Mouse (Mus musculus) myocyte (in vitro differentiated cells): ENCODE measurements around the gene Tmprss7. TPM values are rescaled to one million over a fixed set of nuclear protein-coding genes. Genes with fewer than 3 reads are reported as not detected.

Source experiments
- H3K27me3 ChIP-seq: one replicate; pipeline ENCODE4 v1.6.1; 2011; ENCODE audit not compliant: control insufficient read depth, insufficient read depth, insufficient read length
- H3K36me3 ChIP-seq: one replicate; pipeline ENCODE4 v1.6.1; 2011; ENCODE audit not compliant: control insufficient read depth, insufficient read depth
- H3K4me2 ChIP-seq: one replicate; pipeline ENCODE4 v1.6.1; 2011; ENCODE audit warnings: low read depth, control low read depth
- H3K4me3 ChIP-seq: one replicate; pipeline ENCODE4 v1.5.1; 2011; ENCODE audit warnings: mild to moderate bottlenecking, control low read depth, moderate library complexity
- H3K79me2 ChIP-seq: one replicate; pipeline ENCODE4 v1.6.1; 2011; ENCODE audit not compliant: control insufficient read depth, insufficient read depth
- H3ac ChIP-seq: one replicate; pipeline ENCODE4 v1.6.1; 2011; ENCODE audit not compliant: control insufficient read depth, insufficient read length
- CEBPB ChIP-seq: IDR thresholded peaks from 2 replicates; pipeline ENCODE4 v1.6.1; 2011; ENCODE audit warnings: mild to moderate bottlenecking, moderate library complexity; ENCODE audit not compliant: poor library complexity, insufficient read depth, severe bottlenecking
- E2F4 ChIP-seq: IDR thresholded peaks from one replicate; pipeline ENCODE4 v1.6.1; 2011; ENCODE audit warnings: mild to moderate bottlenecking, control low read depth, moderate library complexity; ENCODE audit not compliant: insufficient read depth
- MAX ChIP-seq: IDR thresholded peaks from one replicate; pipeline ENCODE4 v1.6.1; 2011; ENCODE audit warnings: low read depth, mild to moderate bottlenecking, control low read depth
- MYOD1 ChIP-seq, 3 experiments: IDR thresholded peaks; one replicate each; pipeline ENCODE4 v1.6.1; 2011; ENCODE audit warnings: control low read depth in 2 of 3, low read depth in 2 of 3, mild to moderate bottlenecking in 2 of 3, moderate library complexity in 1 of 3; ENCODE audit not compliant: insufficient read length in 2 of 3, control insufficient read depth in 1 of 3
- MYOG ChIP-seq, 3 experiments: IDR thresholded peaks; one replicate each; pipeline ENCODE4 v1.6.1; 2011; ENCODE audit warnings: control low read depth in 2 of 3, low read depth in 2 of 3, mild to moderate bottlenecking in 2 of 3; ENCODE audit not compliant: insufficient read length in 2 of 3, control insufficient read depth in 1 of 3, insufficient read depth in 1 of 3
- POLR2A ChIP-seq: IDR thresholded peaks from one replicate; pipeline ENCODE4 v1.6.1; 2011; ENCODE audit warnings: low read depth, mild to moderate bottlenecking, control low read depth, moderate library complexity; ENCODE audit not compliant: insufficient read length
- POLR2AphosphoS2 ChIP-seq: IDR thresholded peaks from one replicate; pipeline ENCODE4 v1.6.1; 2011; ENCODE audit warnings: low read depth, control low read depth; ENCODE audit not compliant: insufficient read length
- REST ChIP-seq: IDR thresholded peaks from one replicate; pipeline ENCODE4 v1.6.1; 2011; ENCODE audit warnings: mild to moderate bottlenecking, control low read depth, moderate library complexity; ENCODE audit not compliant: insufficient read depth, insufficient read length
- SRF ChIP-seq: IDR thresholded peaks from one replicate; pipeline ENCODE4 v1.6.1; 2011; ENCODE audit warnings: low read depth; ENCODE audit not compliant: control insufficient read depth, insufficient read length
- TCF12 ChIP-seq: IDR thresholded peaks from one replicate; pipeline ENCODE4 v1.6.1; 2011; ENCODE audit warnings: mild to moderate bottlenecking, control low read depth; ENCODE audit not compliant: poor library complexity, insufficient read depth, severe bottlenecking
- TCF3 ChIP-seq: IDR thresholded peaks from one replicate; pipeline ENCODE4 v1.6.1; 2011; ENCODE audit warnings: low read depth, control low read depth; ENCODE audit not compliant: insufficient read length
- USF1 ChIP-seq: IDR thresholded peaks from one replicate; pipeline ENCODE4 v1.6.1; 2011; ENCODE audit warnings: low read depth, mild to moderate bottlenecking, control low read depth, moderate library complexity
- polyA plus RNA-seq: library from polyadenylated mRNA; unstranded; fragments of >200 nt; fragmentation: generic; extraction: Trizol; gene quantifications from one replicate; pipeline ENCODE4 v1.2.1, GENCODE M21; 2012; ENCODE audit warnings: missing spikeins

The Tmprss7 gene
- polyA plus RNA-seq, 1 experiment: not detected

DNA sequence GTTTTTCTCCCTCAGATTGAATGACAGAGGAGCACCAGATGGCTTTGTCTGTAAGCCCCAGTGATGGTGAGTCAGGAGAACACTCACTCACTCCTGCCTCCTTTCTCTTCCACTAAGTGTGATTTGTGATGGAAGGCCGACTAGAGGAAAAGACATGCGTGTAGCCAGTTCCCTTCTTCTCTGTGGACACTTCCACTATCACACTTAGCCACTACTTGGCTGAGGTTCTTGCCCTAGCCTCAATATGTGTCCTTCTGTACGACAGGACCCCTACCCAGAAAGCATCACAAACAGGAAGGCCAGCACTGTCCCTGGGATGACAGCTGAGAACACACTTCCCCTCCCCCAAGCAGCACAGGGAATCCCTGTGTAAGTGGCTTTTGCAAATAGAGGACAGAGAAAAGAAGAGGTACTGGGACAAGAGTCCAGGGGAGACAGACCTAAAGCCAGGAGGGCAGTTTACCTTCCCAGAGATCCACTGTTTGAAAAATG is 29.0 kb upstream of the Tmprss7 start:
- no peak for TF ChIP-seq POLR2AphosphoS2
- TF ChIP-seq E2F4: no peak
- TF ChIP-seq MYOD1 (IDR thresholded peaks at IDR 0.05; ENCODE audit: control insufficient read depth in 1 of 3, insufficient read length in 2 of 3, low read depth in 2 of 3): no peak
- no peak for TF ChIP-seq TCF12
- TF ChIP-seq CEBPB: no peak
- no peak for TF ChIP-seq POLR2A
- no peak for TF ChIP-seq USF1
- TF ChIP-seq SRF: no peak
- TF ChIP-seq TCF3: no peak
- TF ChIP-seq MAX: no peak
- no peaks in the 10 kb centered on the region for H3K27me3 ChIP-seq
- no peaks in the 10 kb centered on the region for H3K36me3 ChIP-seq
- no peaks in the 10 kb centered on the region for H3K79me2 ChIP-seq
- H3K4me3 ChIP-seq: no peak overlapping the region
- no peak overlapping the region for H3K4me2 ChIP-seq
- H3ac ChIP-seq: no peak overlapping the region

DNA sequence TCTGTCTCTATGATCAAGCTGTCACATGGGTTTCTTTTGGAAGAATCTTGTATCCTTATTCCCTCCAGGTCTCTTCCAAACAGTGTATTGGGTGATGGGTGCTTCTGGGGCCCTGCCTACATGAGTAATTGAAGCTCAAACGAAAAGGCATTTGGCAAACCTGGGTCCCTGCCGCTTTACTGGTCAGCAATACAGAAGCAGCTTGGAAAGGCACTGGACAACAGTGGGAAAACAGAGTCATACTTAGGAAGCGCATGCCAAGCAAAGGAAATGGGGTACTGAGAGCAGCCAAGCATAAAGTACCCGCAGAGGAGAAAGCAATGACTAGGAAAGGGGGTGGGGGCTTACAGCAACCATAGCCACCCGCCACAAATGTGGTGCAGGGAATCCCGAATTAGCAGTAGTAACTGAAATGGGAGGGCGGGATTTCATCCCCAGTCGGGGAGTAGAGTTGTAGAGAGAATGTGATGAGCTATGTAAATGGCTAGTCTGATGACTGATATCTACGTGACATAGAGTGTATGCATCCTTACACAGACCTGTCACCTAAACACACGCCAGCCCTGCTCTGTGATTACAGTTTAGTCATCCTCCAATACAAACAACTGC is 26.7 kb upstream of the Tmprss7 start:
- TF ChIP-seq TCF12 (no peak), E2F4 (no peak), MAX (no peak), POLR2A (no peak), CEBPB (no peak), USF1 (no peak), MYOD1 (IDR thresholded peaks at IDR 0.05; ENCODE audit: control insufficient read depth in 1 of 3, insufficient read length in 2 of 3, low read depth in 2 of 3) (no peak), MYOG (IDR thresholded peaks at IDR 0.05; ENCODE audit: control insufficient read depth in 1 of 3, insufficient read depth in 1 of 3, insufficient read length in 2 of 3, low read depth in 2 of 3) (no peak), SRF (no peak), POLR2AphosphoS2 (no peak), TCF3 (no peak)
- H3K27me3 ChIP-seq: no peaks in the 10 kb centered on the region
- H3K4me2 ChIP-seq: peak overlapping the region; percentile 27
- no peaks in the 10 kb centered on the region for H3K79me2 ChIP-seq
- H3K4me3 ChIP-seq: no peak overlapping the region
- no peak overlapping the region for H3ac ChIP-seq
- no peaks in the 10 kb centered on the region for H3K36me3 ChIP-seq

DNA sequence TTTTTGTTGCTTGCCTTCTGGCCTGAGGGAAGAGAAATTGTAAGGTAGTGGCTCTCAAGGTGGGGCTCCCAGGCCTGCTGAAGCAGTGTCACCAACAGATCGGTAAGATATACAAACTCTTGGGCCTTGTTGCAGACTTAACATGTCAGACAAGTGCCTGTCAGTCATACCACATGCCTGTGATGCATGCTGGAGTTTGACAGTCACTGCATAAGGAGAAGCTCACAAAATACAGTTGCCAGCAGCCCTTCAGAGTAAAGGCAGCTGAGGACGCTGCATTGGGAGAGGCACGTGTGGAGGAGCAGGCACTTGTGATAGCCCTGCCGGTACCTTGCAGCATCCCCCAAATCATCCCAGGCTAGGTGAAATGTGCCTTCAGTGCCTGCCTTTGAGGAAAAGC is 24.8 kb upstream of the Tmprss7 start:
- H3K4me2 ChIP-seq: no peak overlapping the region
- no peak overlapping the region for H3K4me3 ChIP-seq
- no peaks in the 10 kb centered on the region for H3K36me3 ChIP-seq
- no peaks in the 10 kb centered on the region for H3K27me3 ChIP-seq
- no peaks in the 10 kb centered on the region for H3K79me2 ChIP-seq
- H3ac ChIP-seq: no peak overlapping the region
- no peak for TF ChIP-seq E2F4
- TF ChIP-seq MAX: no peak
- no peak for TF ChIP-seq SRF
- no peak for TF ChIP-seq TCF12
- TF ChIP-seq MYOG (IDR thresholded peaks at IDR 0.05; ENCODE audit: control insufficient read depth in 1 of 3, insufficient read depth in 1 of 3, insufficient read length in 2 of 3, low read depth in 2 of 3): no peak
- no peak for TF ChIP-seq TCF3
- no peak for TF ChIP-seq MYOD1 (IDR thresholded peaks at IDR 0.05; ENCODE audit: control insufficient read depth in 1 of 3, insufficient read length in 2 of 3, low read depth in 2 of 3)
- no peak for TF ChIP-seq REST
- TF ChIP-seq POLR2AphosphoS2: no peak
- TF ChIP-seq POLR2A: no peak
- TF ChIP-seq USF1: no peak
- no peak for TF ChIP-seq CEBPB

DNA sequence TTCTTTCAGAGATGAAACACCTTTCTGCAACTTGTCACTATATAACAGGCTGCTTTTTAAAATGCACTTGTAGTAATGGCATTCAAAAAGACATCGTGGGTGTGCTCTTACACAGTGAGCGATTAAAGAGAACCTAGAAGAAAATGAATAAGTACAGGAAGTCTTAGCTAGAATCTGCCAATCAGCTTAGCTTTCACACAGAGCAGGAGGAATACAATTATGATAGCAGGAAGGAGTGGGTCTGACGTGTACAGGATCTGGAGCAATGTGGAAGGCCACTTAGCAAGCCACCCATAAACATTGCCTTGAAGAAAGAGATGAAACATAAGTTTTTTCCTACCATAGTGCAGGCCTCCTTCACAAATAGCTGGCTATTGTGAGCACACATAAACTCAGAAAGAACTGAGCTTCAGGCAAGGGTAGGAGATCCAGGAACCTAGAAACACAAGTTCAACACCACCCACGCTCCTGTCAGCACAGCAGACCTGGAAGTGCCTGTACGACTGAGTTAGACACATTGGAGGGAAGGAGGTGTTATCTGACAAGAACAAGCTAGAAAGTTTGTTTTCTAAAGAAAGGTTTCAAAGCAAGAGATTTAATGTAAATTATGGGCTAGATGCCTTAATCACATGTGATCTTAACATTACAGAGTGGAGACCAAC is 21.2 kb upstream of the Tmprss7 start:
- no peaks in the 10 kb centered on the region for H3K36me3 ChIP-seq
- H3ac ChIP-seq: no peak overlapping the region
- no peak overlapping the region for H3K4me2 ChIP-seq
- TF ChIP-seq USF1 (no peak), REST (no peak), MAX (no peak), MYOD1 (IDR thresholded peaks at IDR 0.05; ENCODE audit: control insufficient read depth in 1 of 3, insufficient read length in 2 of 3, low read depth in 2 of 3) (no peak), POLR2A (no peak), E2F4 (no peak)
- H3K27me3 ChIP-seq: no peaks in the 10 kb centered on the region
- H3K4me3 ChIP-seq: no peak overlapping the region
- H3K79me2 ChIP-seq: no peaks in the 10 kb centered on the region

DNA sequence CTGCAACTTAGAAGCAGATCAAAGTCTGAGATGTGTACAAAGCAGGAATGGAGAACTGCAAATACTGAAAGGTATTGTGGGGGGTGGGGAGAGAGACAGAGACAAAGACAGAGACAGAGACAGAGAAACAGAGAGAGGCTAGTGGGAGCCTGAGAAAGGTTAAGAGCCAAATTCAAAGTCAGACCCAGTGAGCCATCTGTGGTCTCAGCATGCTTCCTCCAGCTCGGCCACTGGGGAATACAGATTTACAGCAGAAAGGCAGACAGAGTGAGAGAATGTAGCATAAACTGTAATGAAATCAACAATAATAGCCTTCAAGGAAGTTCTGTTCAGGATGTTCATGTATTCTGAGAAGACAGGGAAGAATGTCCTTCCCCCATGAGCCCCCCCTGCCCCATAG is 20.4 kb upstream of the Tmprss7 start:
- H3K4me3 ChIP-seq: no peak overlapping the region
- H3K36me3 ChIP-seq: no peaks in the 10 kb centered on the region
- H3K79me2 ChIP-seq: no peaks in the 10 kb centered on the region
- no peak overlapping the region for H3ac ChIP-seq
- H3K4me2 ChIP-seq: no peak overlapping the region
- H3K27me3 ChIP-seq: no peaks in the 10 kb centered on the region
- TF ChIP-seq POLR2AphosphoS2: no peak
- TF ChIP-seq MYOG (IDR thresholded peaks at IDR 0.05; ENCODE audit: control insufficient read depth in 1 of 3, insufficient read depth in 1 of 3, insufficient read length in 2 of 3, low read depth in 2 of 3): no peak
- TF ChIP-seq REST: no peak
- TF ChIP-seq POLR2A: no peak
- no peak for TF ChIP-seq TCF12
- TF ChIP-seq USF1: no peak
- no peak for TF ChIP-seq SRF
- no peak for TF ChIP-seq CEBPB
- no peak for TF ChIP-seq MYOD1 (IDR thresholded peaks at IDR 0.05; ENCODE audit: control insufficient read depth in 1 of 3, insufficient read length in 2 of 3, low read depth in 2 of 3)
- no peak for TF ChIP-seq TCF3
- no peak for TF ChIP-seq E2F4
- TF ChIP-seq MAX: no peak
